Mouse (Mus musculus): ENCODE data around the gene Psmc3ip.

Psmc3ip gene

GRCm38 (mm10) chr11:101118105-101118504, 22.9 kb upstream of the Psmc3ip start:
- DNase-seq: no peak

GRCm38 (mm10) chr11:101115564-101115963, 20.3 kb upstream of the Psmc3ip start:
- DNase-seq: peak in 1 of 2 experiments; percentile 18

GRCm38 (mm10) chr11:101112186-101112585, 16.9 kb upstream of the Psmc3ip start:
- no peak for DNase-seq

DNA sequence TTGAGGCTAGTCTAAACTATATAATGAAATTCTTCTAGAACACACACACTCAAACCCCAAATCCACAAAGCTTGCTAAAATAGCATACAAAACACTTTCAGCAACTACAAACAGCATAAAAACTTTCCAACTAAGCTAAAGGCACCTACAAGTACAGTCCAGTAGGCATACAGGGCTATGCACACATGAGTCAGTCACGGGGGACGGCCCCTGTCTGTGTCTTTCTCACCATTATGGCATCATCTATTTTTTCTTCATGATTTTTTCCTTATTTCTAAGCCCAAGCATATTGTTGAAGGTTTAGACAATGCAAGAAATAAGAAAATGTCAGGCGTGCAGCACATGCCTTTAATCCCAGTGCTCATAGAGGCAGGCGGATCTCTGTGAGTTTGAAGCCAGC, 15.9 kb upstream of the Psmc3ip start:
- no peak for DNase-seq

DNA sequence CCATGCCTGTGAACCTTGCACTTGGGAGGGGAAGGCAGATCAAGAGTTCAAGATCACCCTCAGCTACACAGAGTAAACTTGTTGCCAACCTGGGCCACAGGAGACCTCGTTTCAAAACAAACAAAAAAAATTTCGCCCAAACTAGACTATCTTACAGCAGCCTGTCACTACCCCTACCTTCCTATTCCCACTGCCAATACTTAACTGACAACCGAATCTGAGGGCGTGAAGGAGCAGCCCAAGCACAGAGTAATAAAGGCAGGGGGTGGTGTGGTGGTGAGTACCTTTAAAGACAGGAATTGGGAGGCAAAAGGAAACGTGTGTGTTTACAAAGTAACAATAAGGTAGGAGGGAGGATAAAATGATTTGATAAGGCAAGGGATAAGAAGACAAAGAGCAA, 15.5 kb upstream of the Psmc3ip start:
- DNase-seq: no peak

DNA sequence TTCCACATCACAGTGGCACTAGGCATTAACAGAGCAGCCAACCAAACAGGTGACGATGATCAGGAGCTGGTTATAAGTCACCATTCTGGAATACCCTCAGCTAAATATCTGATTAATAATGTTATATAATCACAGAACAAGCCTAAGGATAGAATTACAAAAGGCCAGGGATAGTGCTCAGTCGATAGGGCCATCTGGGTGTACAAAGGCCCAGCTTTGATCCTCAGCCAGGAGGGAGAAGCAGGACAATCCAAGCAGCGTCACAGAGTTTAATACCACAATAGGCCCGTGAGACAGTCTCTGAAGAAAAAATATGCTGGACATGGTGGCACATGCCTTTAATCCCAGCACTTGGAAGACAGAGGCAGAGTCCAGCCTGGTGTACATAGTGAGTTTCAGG, 14.1 kb upstream of the Psmc3ip start:
- no peak for DNase-seq

DNA sequence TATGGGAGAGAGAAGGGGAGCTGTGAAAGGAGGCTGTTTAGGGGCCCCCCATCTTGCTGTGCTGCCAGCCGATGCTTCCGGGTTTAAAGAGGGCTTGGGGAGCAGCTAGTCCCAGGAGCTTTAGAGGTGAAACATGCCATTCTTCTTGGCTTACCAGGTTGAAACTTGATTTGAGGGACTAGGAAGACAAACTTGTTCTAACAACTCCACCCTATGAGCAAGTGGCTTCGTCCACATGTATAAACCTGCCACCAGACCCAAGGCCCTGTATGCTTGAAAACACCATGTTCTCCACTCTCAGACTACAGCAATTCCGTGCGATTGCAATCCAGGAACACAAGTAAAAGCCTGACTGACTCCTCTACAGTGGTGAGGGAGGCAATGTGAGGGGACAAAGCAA, 7.8 kb upstream of the Psmc3ip start:
- no peak for DNase-seq

DNA sequence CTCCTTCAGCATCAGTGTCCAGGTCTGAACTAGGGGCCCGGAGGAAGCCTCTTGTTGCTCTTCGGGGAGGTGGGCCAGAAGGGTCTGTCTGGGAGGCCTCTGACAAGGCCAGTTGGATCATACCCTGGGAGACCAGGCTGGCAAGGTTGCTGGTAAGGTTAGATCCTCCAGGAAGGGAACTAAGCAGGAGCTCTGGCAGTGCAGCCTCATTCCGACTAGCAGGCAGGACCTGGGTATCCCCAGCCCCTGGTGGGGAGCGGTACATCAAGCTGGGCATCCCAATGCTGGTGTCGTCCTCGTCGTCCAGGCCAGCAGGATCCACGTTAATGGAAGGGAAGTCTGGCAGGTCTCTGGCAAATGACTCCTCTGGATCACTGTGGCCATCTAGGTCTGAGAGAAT, 3.0 kb upstream of the Psmc3ip start:
- no peak for DNase-seq

- DNase-seq: no peak
Measured at GRCm38 (mm10) chr11:101094930-101095313, 314 bp downstream of the Psmc3ip start.

GRCm38 (mm10) chr11:101089931-101090330, 5.3 kb downstream of the Psmc3ip start:
- no peak for DNase-seq

DNA sequence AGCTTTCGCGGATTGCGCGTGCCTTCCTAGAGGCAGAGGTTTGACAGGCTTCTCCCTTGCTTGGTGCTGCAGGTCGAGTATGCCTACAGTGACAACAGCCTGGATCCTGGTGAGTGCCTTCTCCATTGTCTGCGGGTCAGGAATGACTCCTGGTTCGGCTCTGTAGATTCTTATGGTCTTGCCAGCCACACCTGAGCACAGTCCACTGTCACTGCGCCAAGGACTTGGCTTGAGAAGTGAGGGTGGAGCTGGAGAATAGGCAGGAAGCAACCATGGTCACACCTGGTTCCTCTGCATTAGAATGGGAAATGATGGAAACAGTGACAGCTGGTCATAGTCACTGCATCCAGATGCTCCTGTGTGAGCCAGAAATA, 7.6 kb downstream of the Psmc3ip start:
- DNase-seq: no peak

GRCm38 (mm10) chr11:101086756-101087681, 8.2 kb downstream of the Psmc3ip start, which contains the start of gene Mlx:
Gene Mlx, plus strand, starts transcription at chr11:101087277.
- peak; percentile 79 to 80 for DNase-seq

GRCm38 (mm10) chr11:101086323-101086674, 8.9 kb downstream of the Psmc3ip start:
- DNase-seq: no peak

GRCm38 (mm10) chr11:101085617-101086322, 9.5 kb downstream of the Psmc3ip start:
- no peak for DNase-seq

- DNase-seq: no peak
Measured at GRCm38 (mm10) chr11:101084811-101085210, 10.4 kb downstream of the Psmc3ip start.

DNA sequence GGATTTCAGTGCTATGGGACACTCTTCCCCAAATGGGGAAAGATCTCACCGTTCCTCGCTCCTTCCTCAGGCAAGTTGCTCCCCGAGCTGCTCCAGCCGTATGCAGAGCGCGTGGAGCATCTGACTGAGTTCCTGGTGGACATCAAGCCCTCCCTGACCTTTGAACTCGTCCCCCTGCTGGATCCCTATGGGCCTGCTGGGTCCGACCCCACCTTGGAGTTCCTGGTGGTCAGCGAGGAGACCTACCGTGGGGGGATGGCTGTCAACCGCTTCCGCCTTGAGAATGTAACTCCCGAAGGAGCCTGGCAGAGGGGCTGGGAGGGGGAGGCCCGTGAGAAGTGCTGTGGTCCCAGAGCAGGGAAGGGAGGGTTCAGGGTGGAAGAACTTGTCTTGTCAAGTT, 11.0 kb downstream of the Psmc3ip start:
- DNase-seq: no peak

DNA sequence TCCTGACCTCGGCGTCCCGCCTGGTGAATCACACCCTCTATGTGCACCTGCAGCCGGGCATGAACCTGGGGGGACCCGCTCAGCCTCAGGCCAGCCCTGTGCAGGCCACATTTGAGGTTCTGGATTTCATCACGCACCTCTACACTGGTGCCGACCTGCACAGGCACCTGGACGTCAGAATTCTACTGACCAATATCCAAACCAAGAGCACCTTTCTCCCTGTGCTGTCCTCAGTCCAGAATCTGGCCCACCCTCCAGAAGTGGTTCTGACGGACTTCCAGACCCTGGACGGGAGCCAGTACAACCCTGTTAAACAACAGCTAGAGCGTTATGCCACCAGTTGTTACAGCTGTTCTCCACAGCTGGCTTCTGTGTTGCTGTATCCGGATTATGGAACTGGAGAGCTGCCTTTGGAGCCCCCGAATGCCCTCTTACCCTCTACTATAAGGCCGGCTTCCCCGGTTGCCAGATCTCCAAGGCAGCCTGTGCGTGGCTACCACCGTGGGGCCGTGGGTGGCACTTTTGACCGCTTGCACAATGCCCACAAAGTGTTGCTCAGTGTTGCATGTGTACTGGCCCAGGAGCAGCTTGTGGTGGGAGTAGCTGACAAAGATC, 12.0 kb downstream of the Psmc3ip start:
- no peak for DNase-seq

GRCm38 (mm10) chr11:101082208-101083082, 12.8 kb downstream of the Psmc3ip start, which contains the start of gene Coasy:
Gene Coasy, plus strand, starts transcription at chr11:101082565.
- DNase-seq: peak; percentile 72 to 75

DNA sequence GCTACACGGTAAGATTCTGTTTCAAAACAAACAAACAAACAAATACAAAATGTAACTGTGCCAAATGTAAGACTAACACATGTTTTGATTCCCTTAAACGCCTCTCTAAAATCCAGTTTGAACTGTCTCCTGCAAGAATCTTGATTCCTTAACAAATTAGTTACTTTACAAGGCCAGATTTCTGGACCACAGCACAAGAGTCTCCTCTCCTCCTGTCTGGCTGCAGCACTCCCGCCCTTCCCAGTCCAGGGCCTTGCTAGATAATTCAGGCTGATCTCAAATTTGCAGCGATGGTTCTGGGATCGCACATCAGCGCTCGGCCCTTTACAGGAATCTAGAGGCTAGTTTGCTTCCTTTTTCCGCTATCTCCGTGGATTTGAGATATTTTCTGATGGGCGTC, 13.6 kb downstream of the Psmc3ip start:
- DNase-seq: no peak

GRCm38 (mm10) chr11:101080421-101080820, 14.8 kb downstream of the Psmc3ip start:
- no peak for DNase-seq

- no peak for DNase-seq
Measured at GRCm38 (mm10) chr11:101079746-101080145, 15.5 kb downstream of the Psmc3ip start.

DNA sequence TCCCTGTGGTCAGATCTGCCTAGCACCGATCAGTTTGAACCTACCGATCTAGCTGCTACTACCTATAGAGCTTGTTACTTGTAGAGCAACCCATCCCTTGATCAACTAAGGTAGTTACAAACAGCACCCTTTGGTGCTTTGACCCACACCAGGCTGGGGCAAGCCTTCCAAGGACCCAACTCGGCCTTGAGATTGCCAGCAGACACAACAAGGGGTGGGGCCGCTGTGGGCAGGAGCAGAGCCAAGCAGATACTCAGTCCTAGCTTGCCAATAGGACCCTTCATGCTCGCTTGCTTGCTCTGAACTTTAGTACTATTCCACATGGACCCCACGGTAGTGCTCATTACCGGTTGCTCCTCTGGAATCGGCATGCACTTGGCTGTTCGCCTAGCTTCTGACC, 17.1 kb downstream of the Psmc3ip start, which contains the start of gene Hsd17b1:
Gene Hsd17b1, plus strand, starts transcription at position 291 of the 400 bp plus-strand sequence.
- DNase-seq: no peak

Data from spleen, adult 18-20 months (tissue).